Mouse (Mus musculus) urinary bladder, adult 2 months (tissue): ENCODE results near the gene Unc79. TPM values are rescaled to one million over a fixed set of nuclear protein-coding genes. Genes with fewer than 3 reads are reported as not detected.

Experiments
- DNase-seq: peaks from one replicate; pipeline ENCODE4 v3.0.0; 2022; ENCODE audit warnings: low spot score
- polyA plus RNA-seq: library from polyadenylated mRNA; depleted of rRNA; stranded (reverse); fragments of >200 nt; gene quantifications from 2 replicates; pipeline ENCODE4 v1.2.3, GENCODE M21; 2012; rRNA removed

The Unc79 gene
- polyA plus RNA-seq, 1 experiment = 0.14 TPM

- DNase-seq = no peak
These were observed 254.2 kb downstream of the Unc79 start for GRCm38 (mm10) chr12:103202592-103203544.

GRCm38 (mm10) chr12:103205561-103205960, 256.9 kb downstream of the Unc79 start:
- no peak for DNase-seq

- DNase-seq = no peak
These were observed 260.9 kb downstream of the Unc79 start for GRCm38 (mm10) chr12:103209581-103209980.

- no peak for DNase-seq
These were observed 262.4 kb downstream of the Unc79 start for GRCm38 (mm10) chr12:103211078-103211477.

GRCm38 (mm10) chr12:103213591-103213990, 264.9 kb downstream of the Unc79 start:
- DNase-seq = no peak

- DNase-seq = no peak
These were observed 265.6 kb downstream of the Unc79 start for GRCm38 (mm10) chr12:103214270-103214669.

- DNase-seq = no peak
These were observed 266.1 kb downstream of the Unc79 start for GRCm38 (mm10) chr12:103214797-103215196.

GRCm38 (mm10) chr12:103215877-103216610, 267.4 kb downstream of the Unc79 start:
- no peak for DNase-seq

- no peak for DNase-seq
These were observed 275.0 kb downstream of the Unc79 start for GRCm38 (mm10) chr12:103223671-103224070.

- no peak for DNase-seq
These were observed 277.5 kb downstream of the Unc79 start for GRCm38 (mm10) chr12:103226121-103226520.

GRCm38 (mm10) chr12:103229058-103229457, 280.4 kb downstream of the Unc79 start:
- no peak for DNase-seq

Other genes with a start within 250 kb of the Unc79 start
- gene Itpk1, start 243.9 kb upstream of the Unc79 start, polyA plus RNA-seq = 43.6 and 57.6 TPM in 2 replicates
- 4.2 and 4.6 TPM in 2 replicates for gene Moap1, start 205.2 kb upstream of the Unc79 start, polyA plus RNA-seq
- 3.2 and 4.0 TPM in 2 replicates for gene Tmem251, start 205.1 kb upstream of the Unc79 start, polyA plus RNA-seq
- not detected in 2 replicates for gene Gm28051, start 191.1 kb upstream of the Unc79 start, polyA plus RNA-seq
- 10.4 and 11.8 TPM in 2 replicates for gene Gon7, start 191.1 kb upstream of the Unc79 start, polyA plus RNA-seq
- 24.2 and 25.3 TPM in 2 replicates for gene Ubr7, start 190.9 kb upstream of the Unc79 start, polyA plus RNA-seq
- gene Gm20604, start 190.2 kb upstream of the Unc79 start, polyA plus RNA-seq = 8.0 and 9.6 TPM in 2 replicates
- gene Btbd7, start 70.4 kb upstream of the Unc79 start, polyA plus RNA-seq = 20.1 and 27.7 TPM in 2 replicates
- gene Cox8c, start 49.5 kb upstream of the Unc79 start, polyA plus RNA-seq = not detected in 2 replicates